13 mouse cellular contexts compared by ENCODE assay signal in the genomic region with DNA sequence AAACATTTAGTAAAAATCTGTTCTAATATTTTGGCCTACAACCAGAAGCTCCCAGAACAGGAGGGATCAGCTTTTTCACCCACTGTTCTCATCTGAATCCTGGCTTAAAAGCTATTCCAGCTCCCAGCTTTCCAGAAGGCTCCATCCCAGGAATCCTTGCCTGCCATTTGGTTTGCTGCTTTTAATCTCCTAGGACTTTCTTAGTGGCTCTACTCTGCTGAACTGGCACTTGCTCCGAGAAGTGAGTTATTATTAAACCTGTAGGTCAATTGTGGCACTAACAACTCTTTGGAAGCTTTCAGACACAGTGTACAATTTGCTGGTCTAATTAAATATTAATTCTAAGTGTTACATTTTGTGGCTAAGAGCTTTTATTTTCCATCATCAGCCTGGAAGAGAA.
DNase-seq lines count a peak whose midpoint lies in the region; ATAC-seq and TF ChIP-seq lines count a peak whose summit lies in the region.
"Had no signal": no experiment of that assay in that cellular context is flagged by ENCODE, and none has a peak within 500 bp of the region (broad histone marks: within the 10 kb centered on the region; RNA-seq: fewer than 3 reads in every experiment).

No protein-coding gene starts in this region.

- no peak overlapping the region for H3K4me2 ChIP-seq in kidney, embryonic 14.5 days (replicated peaks; ENCODE audit: low read depth, low read length)
- H3K4me2 ChIP-seq: limb, embryonic 15.5 days; midbrain, embryonic 13.5 days had no signal

- H3K36me3 ChIP-seq in kidney, embryonic 14.5 days (ENCODE audit: control insufficient read depth, insufficient read depth, low read length), result no peaks in the 10 kb centered on the region
- H3K36me3 ChIP-seq: limb, embryonic 15.5 days; midbrain, embryonic 13.5 days had no signal

- no peak overlapping the region for H3K4me3 ChIP-seq in kidney, embryonic 14.5 days (ENCODE audit: low read length)
- H3K4me3 ChIP-seq in cerebellum, adult 2 months (replicated peaks; ENCODE audit: insufficient read depth, low read depth, low read length), result no peak overlapping the region
- H3K4me3 ChIP-seq: limb, embryonic 15.5 days; midbrain, embryonic 13.5 days had no signal

- H3K27ac ChIP-seq in kidney, embryonic 14.5 days (ENCODE audit: low read depth, low read length), result no peak overlapping the region
- H3K27ac ChIP-seq in cerebellum, adult 2 months (ENCODE audit: insufficient read depth, low read length), result peak overlapping the region; percentile 44; the same call in 1 of the 2 replicates
- H3K27ac ChIP-seq: limb, embryonic 15.5 days; midbrain, embryonic 13.5 days had no signal

- TF ChIP-seq CTCF in cerebellum, adult 2 months (IDR thresholded peaks at IDR 0.05; ENCODE audit: borderline replicate concordance, insufficient read depth, low read depth, low read length), result no peak

- no peaks in the 10 kb centered on the region for H3K9me3 ChIP-seq in kidney, embryonic 14.5 days (ENCODE audit: control insufficient read depth, low read length)
- H3K9me3 ChIP-seq: limb, embryonic 15.5 days; midbrain, embryonic 13.5 days had no signal

- ATAC-seq in kidney, embryonic 14.5 days (ENCODE audit: low FRiP score, low TSS enrichment), result no peak
- ATAC-seq in inflammation-experienced regulatory T-cells, adult 6 months, result no peak
- ATAC-seq: midbrain, embryonic 13.5 days had no signal

- no peak; the same call in 1 of the 2 replicates for TF ChIP-seq POLR2A in cerebellum, adult 2 months (IDR thresholded peaks at IDR 0.05; ENCODE audit: borderline replicate concordance, insufficient read depth, low read length)

- 46% methylated on average over 1 of the region's 1 CpGs for WGBS in kidney, embryonic 14.5 days
- 12% methylated on average over 1 of the region's 1 CpGs for WGBS in cerebellum, adult 2 months

- H3K27me3 ChIP-seq in kidney, embryonic 14.5 days (ENCODE audit: control insufficient read depth, insufficient read depth, low read length), result no peaks in the 10 kb centered on the region
- H3K27me3 ChIP-seq in cerebellum, adult 2 months (ENCODE audit: control insufficient read depth, insufficient read depth, low read length), result no peaks in the 10 kb centered on the region
- H3K27me3 ChIP-seq: limb, embryonic 15.5 days had no signal

- DNase-seq in kidney, adult 8-10 months, result peak; percentile 49 to 76
- DNase-seq in cerebellum, adult 2 months, result peak; percentile 60 to 78
- peak; percentile 37 to 63 for DNase-seq in cerebellum, postnatal 36 days
- peak; percentile 21 to 71 for DNase-seq in layer of hippocampus, postnatal 14 days (ENCODE audit: low spot score in 2 of 2)
- no peak for DNase-seq in adipocyte (ENCODE audit: low spot score)
- DNase-seq: adrenal gland, postnatal 36 days; heart, adult 11 months; lung, postnatal 14 days; right cerebral cortex, postnatal 4 days had no signal

- H3K9ac ChIP-seq in kidney, embryonic 14.5 days (ENCODE audit: low read depth, low read length), result no peak overlapping the region
- H3K9ac ChIP-seq: limb, embryonic 15.5 days; midbrain, embryonic 13.5 days had no signal

- no peaks in the 10 kb centered on the region for H3K4me1 ChIP-seq in kidney, embryonic 14.5 days (ENCODE audit: control insufficient read depth, insufficient read depth, low read length)
- H3K4me1 ChIP-seq in cerebellum, adult 2 months (ENCODE audit: control insufficient read depth, insufficient read depth, low read length), result peaks cover 5% of the 10 kb centered on the region; the same call in 1 of the 2 replicates
- H3K4me1 ChIP-seq: limb, embryonic 15.5 days; midbrain, embryonic 13.5 days had no signal
